Mouse (Mus musculus): Measurements from ENCODE around the gene Rwdd2b. TPM values are rescaled to one million over a fixed set of nuclear protein-coding genes. Genes with fewer than 3 reads are reported as not detected.

Rwdd2b gene
- total and polyA plus RNA-seq, 3 experiments, result 14.2 to 35.9 (median 35.9) TPM

DNA sequence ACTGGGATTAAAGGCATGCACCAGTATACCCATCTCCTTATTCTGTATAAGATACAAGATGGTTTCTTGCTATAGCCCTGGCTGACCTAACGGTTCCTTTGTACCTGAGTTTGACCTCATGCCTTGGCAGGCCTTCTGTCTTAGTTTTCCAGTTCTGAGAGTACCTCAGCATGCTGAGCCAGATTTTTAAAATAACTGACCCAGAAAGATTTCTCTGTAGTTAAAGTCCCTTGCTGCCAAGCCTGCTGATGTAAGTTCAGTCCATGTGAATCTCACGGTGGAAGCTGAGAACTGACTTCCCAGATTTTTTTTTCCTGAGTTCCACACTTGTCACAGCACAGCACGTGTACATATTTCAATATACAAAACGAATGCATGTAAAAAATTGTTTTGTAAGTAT, 30.2 kb upstream of the Rwdd2b start:
- H3K27me3 ChIP-seq (replicated peaks), result no peaks in the 10 kb centered on the region
- dilution Hi-C loops (cut with MboI; ENCODE audit: extremely low pct_ligation_motif_present, extremely low pct_unique_long_range_greater_than_20kb, low sequenced_read_pairs) (no loop called here), in situ Hi-C loops (cut with MboI; ENCODE audit: low pct_ligation_motif_present, low pct_unique_long_range_greater_than_20kb, low sequenced_read_pairs) (no loop called here)
- no peak overlapping the region for H3K4me2 ChIP-seq (ENCODE audit: insufficient read depth, low read depth, poor library complexity, severe bottlenecking)
- no peaks in the 10 kb centered on the region for H3K79me2 ChIP-seq (replicated peaks; ENCODE audit: control insufficient read depth, extremely low read depth, insufficient read depth, poor library complexity, severe bottlenecking)
- no peak overlapping the region for H3K27ac ChIP-seq (ENCODE audit: insufficient read depth, low read depth)
- H3K9me3 ChIP-seq (replicated peaks; ENCODE audit: low read length), result no peaks in the 10 kb centered on the region
- TF ChIP-seq TCF12 (IDR thresholded peaks at IDR 0.05; ENCODE audit: low read depth, low read length), result no peak
- no peak overlapping the region for H3K4me3 ChIP-seq (replicated peaks in 1 of 3; ENCODE audit: low read depth in 2 of 3, low read length in 2 of 3, poor library complexity in 1 of 3)
- no peak overlapping the region for H3K9ac ChIP-seq (ENCODE audit: insufficient read depth, low read depth)
- DNase-seq (ENCODE audit: extremely low read depth), result no peak
- peaks cover 61 to 92% of the 10 kb centered on the region in 2 experiments for H3K36me3 ChIP-seq (replicated peaks in 1 of 2; ENCODE audit: control insufficient read depth in 1 of 2, insufficient read depth in 1 of 2, low read length in 1 of 2)
- H3K4me1 ChIP-seq (ENCODE audit: control insufficient read depth in 1 of 2, insufficient read depth in 2 of 2), result no peaks in the 10 kb centered on the region

DNA sequence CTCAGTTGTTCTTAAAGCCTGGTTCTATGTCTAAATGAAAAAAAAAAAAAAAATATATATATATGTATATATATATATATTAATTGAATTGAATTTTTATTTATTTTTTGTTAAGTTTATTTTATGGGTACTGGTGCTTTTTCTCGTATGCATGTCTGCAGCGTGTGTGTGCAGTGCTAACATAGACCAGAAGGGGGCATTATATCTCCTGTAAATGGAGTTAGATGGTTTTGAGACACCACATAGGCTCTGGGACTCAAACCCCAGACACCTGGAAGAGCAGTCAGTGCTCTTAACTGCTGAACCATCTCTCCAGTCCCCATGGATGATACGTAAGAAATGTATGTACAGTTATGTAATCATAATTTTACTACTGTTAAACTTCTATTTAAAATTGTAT, 18.4 kb upstream of the Rwdd2b start:
- H3K27me3 ChIP-seq (replicated peaks), result no peaks in the 10 kb centered on the region
- peak; percentile 45 for DNase-seq (ENCODE audit: extremely low read depth)
- H3K4me1 ChIP-seq (ENCODE audit: control insufficient read depth in 1 of 2, insufficient read depth in 2 of 2), result peaks cover 7 to 25% of the 10 kb centered on the region in 2 experiments
- in situ Hi-C loops (cut with MboI; ENCODE audit: low pct_ligation_motif_present, low pct_unique_long_range_greater_than_20kb, low sequenced_read_pairs) (no loop called here), dilution Hi-C loops (cut with MboI; ENCODE audit: extremely low pct_ligation_motif_present, extremely low pct_unique_long_range_greater_than_20kb, low sequenced_read_pairs) (no loop called here)
- no peak overlapping the region for H3K4me3 ChIP-seq (replicated peaks in 1 of 3; ENCODE audit: low read depth in 2 of 3, low read length in 2 of 3, poor library complexity in 1 of 3)
- H3K9me3 ChIP-seq (replicated peaks; ENCODE audit: low read length), result no peaks in the 10 kb centered on the region
- H3K4me2 ChIP-seq (ENCODE audit: insufficient read depth, low read depth, poor library complexity, severe bottlenecking), result no peak overlapping the region
- H3K27ac ChIP-seq (ENCODE audit: insufficient read depth, low read depth), result no peak overlapping the region
- no peak for TF ChIP-seq CHD1 (IDR thresholded peaks at IDR 0.05; ENCODE audit: low read depth, low read length)
- peak; percentile 27 to 33; a peak in 2 of 4 replicates for TF ChIP-seq CTCF (conservative IDR thresholded peaks at IDR 0.05 in 1 of 2, IDR thresholded peaks at IDR 0.05 in 1 of 2; ENCODE audit: low read depth in 2 of 2, low read length in 2 of 2)
- TF ChIP-seq BHLHE40 (IDR thresholded peaks at IDR 0.05; ENCODE audit: low read depth, low read length), result no peak
- TF ChIP-seq ZC3H11A (IDR thresholded peaks at IDR 0.05; ENCODE audit: low read depth, low read length), result no peak
- TF ChIP-seq KAT2A (IDR thresholded peaks at IDR 0.05; ENCODE audit: insufficient replicate concordance, low read length), result no peak
- TF ChIP-seq JUND (conservative IDR thresholded peaks at IDR 0.05; ENCODE audit: low read depth, low read length), result no peak
- TF ChIP-seq ETS1 (conservative IDR thresholded peaks at IDR 0.05; ENCODE audit: low read depth, low read length), result no peak
- H3K36me3 ChIP-seq (replicated peaks in 1 of 2; ENCODE audit: control insufficient read depth in 1 of 2, insufficient read depth in 1 of 2, low read length in 1 of 2), result peaks cover 34 to 61% of the 10 kb centered on the region in 2 experiments
- H3K79me2 ChIP-seq (replicated peaks; ENCODE audit: control insufficient read depth, extremely low read depth, insufficient read depth, poor library complexity, severe bottlenecking), result peaks cover 56% of the 10 kb centered on the region
- H3K9ac ChIP-seq (ENCODE audit: insufficient read depth, low read depth), result no peak overlapping the region

DNA sequence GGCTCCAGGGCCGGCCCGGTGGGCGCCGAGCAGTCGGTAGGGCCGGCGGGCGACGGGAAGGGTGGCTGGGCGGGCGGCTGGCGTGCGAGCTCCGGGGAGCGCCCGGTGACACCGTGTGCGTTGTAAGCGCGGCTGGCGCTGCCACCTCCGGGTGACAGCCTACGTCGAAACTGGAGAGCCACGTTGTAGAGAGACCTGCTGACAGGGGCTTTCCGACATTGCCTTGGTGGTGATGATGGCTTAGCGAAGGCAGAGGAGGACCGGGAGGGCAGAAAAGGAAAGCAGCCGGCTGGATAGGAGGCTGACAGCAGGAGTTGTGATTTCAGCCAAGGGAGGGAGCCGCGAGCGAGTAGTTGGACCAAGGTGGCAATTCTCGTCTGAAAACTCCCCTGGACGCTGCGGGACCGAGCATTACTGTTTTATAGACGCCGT, 14.8 kb upstream of the Rwdd2b start:
- Histone ChIP-seq H3K27ac (ENCODE audit: insufficient read depth, low read depth) (peak overlapping the region; percentile 64), H3K27me3 (replicated peaks) (peaks cover 3% of the 10 kb centered on the region), H3K79me2 (replicated peaks; ENCODE audit: control insufficient read depth, extremely low read depth, insufficient read depth, poor library complexity, severe bottlenecking) (peaks cover 43% of the 10 kb centered on the region), H3K4me3 (replicated peaks in 1 of 3; ENCODE audit: low read depth in 2 of 3, low read length in 2 of 3, poor library complexity in 1 of 3) (peak overlapping the region; percentile 84 to 99 (median 86)), H3K9me3 (replicated peaks; ENCODE audit: low read length) (no peaks in the 10 kb centered on the region), H3K4me2 (ENCODE audit: insufficient read depth, low read depth, poor library complexity, severe bottlenecking) (peak overlapping the region; percentile 95), H3K36me3 (replicated peaks in 1 of 2; ENCODE audit: control insufficient read depth in 1 of 2, insufficient read depth in 1 of 2, low read length in 1 of 2) (peaks cover 10 to 27% of the 10 kb centered on the region in 2 experiments), H3K4me1 (ENCODE audit: control insufficient read depth in 1 of 2, insufficient read depth in 2 of 2) (peaks cover 7 to 25% of the 10 kb centered on the region in 2 experiments), H3K9ac (ENCODE audit: insufficient read depth, low read depth) (peak overlapping the region; percentile 80)
- dilution Hi-C loops (cut with MboI; ENCODE audit: extremely low pct_ligation_motif_present, extremely low pct_unique_long_range_greater_than_20kb, low sequenced_read_pairs), result no loop called here
- DNase-seq (ENCODE audit: extremely low read depth), result peak; percentile 35
- no peak for TF ChIP-seq ZC3H11A (IDR thresholded peaks at IDR 0.05; ENCODE audit: low read depth, low read length)
- no peak for TF ChIP-seq MYC (IDR thresholded peaks at IDR 0.05; ENCODE audit: low read depth, low read length)
- TF ChIP-seq MXI1 (IDR thresholded peaks at IDR 0.05; ENCODE audit: low read depth, low read length), result no peak
- no peak for TF ChIP-seq ZMIZ1 (IDR thresholded peaks at IDR 0.05; ENCODE audit: low read depth, low read length)
- in situ Hi-C loops (cut with MboI; ENCODE audit: low pct_ligation_motif_present, low pct_unique_long_range_greater_than_20kb, low sequenced_read_pairs), result no loop called here

All from CH12.LX (cell line).